Mouse (Mus musculus) heart, embryonic 14.5 days (tissue): ENCODE data around the gene Hist1h4i. TPM values are rescaled to one million over a fixed set of nuclear protein-coding genes. Genes with fewer than 3 reads are reported as not detected.
A peak's percentile ranks its signal among the peaks of the same experiment; 100 is the strongest.
"Not testable (repeated sequence)": the region's sequence is repeated elsewhere in the genome, so short reads cannot be mapped to it uniquely, and the experiment has no call there.

ENCODE experiments used
- ATAC-seq: fragments of 200-750 bp; cut with Nextera tagmentation; 2 replicates; pipeline ENCODE4 v1.8.0; 2017; ENCODE audit warnings: low read depth, moderate TSS enrichment; ENCODE audit not compliant: insufficient number of reproducible peaks, insufficient read depth, low FRiP score
- H3K27ac ChIP-seq, 2 experiments: fragments of 200-500 bp in 1 of 2; fragments of 300-500 bp in 1 of 2; sonication (generic) in 1 of 2; replicated peaks in 1 of 2; 2 replicates each; pipeline ENCODE4 v1.5.1; 2012 to 2014; ENCODE audit warnings: low read depth in 2 of 2, low read length in 2 of 2, control low read depth in 1 of 2, mild to moderate bottlenecking in 1 of 2, mixed read lengths in 1 of 2; ENCODE audit not compliant: control insufficient read depth in 1 of 2, insufficient read depth in 1 of 2
- H3K27me3 ChIP-seq: fragments of 300-500 bp; sonication (generic); 2 replicates; pipeline ENCODE4 v1.6.1; 2014; ENCODE audit warnings: mild to moderate bottlenecking, low read length, control low read depth; ENCODE audit not compliant: control insufficient read depth, insufficient read depth
- H3K36me3 ChIP-seq: fragments of 300-500 bp; sonication (generic); 2 replicates; pipeline ENCODE4 v1.6.1; 2014; ENCODE audit warnings: mild to moderate bottlenecking, control low read depth, low read length, mixed read lengths; ENCODE audit not compliant: control insufficient read depth, insufficient read depth
- H3K4me1 ChIP-seq, 2 experiments: fragments of 200-500 bp in 1 of 2; fragments of 300-500 bp in 1 of 2; sonication (generic) in 1 of 2; 2 replicates each; pipeline ENCODE4 v1.6.1; 2012 to 2014; ENCODE audit warnings: low read length in 2 of 2, control low read depth in 1 of 2, mixed read lengths in 1 of 2; ENCODE audit not compliant: control insufficient read depth in 2 of 2, insufficient read depth in 2 of 2
- H3K4me2 ChIP-seq: fragments of 300-500 bp; sonication (generic); 2 replicates; pipeline ENCODE4 v1.6.1; 2014; ENCODE audit warnings: mild to moderate bottlenecking, low read length
- H3K4me3 ChIP-seq, 2 experiments: fragments of 200-500 bp in 1 of 2; fragments of 300-500 bp in 1 of 2; sonication (generic) in 1 of 2; 2 replicates each; pipeline ENCODE4 v1.5.1; 2012 to 2014; ENCODE audit warnings: low read length in 2 of 2, mild to moderate bottlenecking in 2 of 2, control low read depth in 1 of 2, low read depth in 1 of 2, moderate library complexity in 1 of 2; ENCODE audit not compliant: control insufficient read depth in 1 of 2, insufficient read depth in 1 of 2
- H3K9ac ChIP-seq: fragments of 300-500 bp; sonication (generic); 2 replicates; pipeline ENCODE4 v1.6.1; 2014; ENCODE audit warnings: mild to moderate bottlenecking, low read length
- H3K9me3 ChIP-seq: fragments of 300-500 bp; sonication (generic); 2 replicates; pipeline ENCODE4 v1.6.1; 2016; ENCODE audit warnings: low read length, control low read depth; ENCODE audit not compliant: control insufficient read depth
- WGBS: fragments of 180-500 bp; shearing (Covaris S2); extraction: QIAGEN DNeasy Blood & Tissue Kit; methylation state at CpG from one replicate; pipeline ENCODE4 v1.1.7; 2014; 5-methylcytosine and 5-hydroxymethylcytosine counted together
- polyA plus RNA-seq: library from polyadenylated mRNA; unstranded; fragments of >200 nt; fragmentation: Nextera tagmentation; extraction: Ambion mirVana; gene quantifications from 2 replicates; pipeline ENCODE4 v1.2.1, GENCODE M21; 2014

Hist1h4i gene
- 8.1 and 9.3 TPM in 2 replicates for polyA plus RNA-seq

DNA sequence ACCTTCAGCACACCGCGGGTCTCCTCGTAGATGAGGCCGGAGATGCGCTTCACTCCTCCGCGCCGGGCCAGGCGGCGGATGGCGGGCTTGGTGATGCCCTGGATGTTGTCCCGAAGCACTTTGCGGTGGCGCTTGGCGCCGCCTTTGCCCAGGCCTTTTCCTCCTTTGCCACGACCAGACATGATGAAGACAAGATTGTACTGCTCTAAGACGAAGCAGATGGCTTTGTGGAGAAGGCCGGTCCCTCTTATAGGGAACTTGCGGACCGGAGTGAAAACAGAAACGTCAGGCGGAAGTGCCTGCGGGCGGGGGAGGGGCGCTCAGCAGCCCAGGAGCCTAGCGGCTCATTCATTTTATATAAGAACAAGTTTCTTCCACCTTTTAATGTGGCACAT lies at the start of gene Hist1h4i:
Gene Hist1h4i (minus strand): TSS at position 221 of the 395 bp plus-strand sequence.
- Histone ChIP-seq H3K27ac (peak within 1 kb of the TSS; percentile 88 to 96), H3K4me3 (peak within 1 kb of the TSS; percentile 41 to 49), H3K4me1 (peaks cover 4 to 28% of the 10 kb centered on the region in 2 experiments; a peak in 3 of 4 replicates), H3K4me2 (peak within 1 kb of the TSS; percentile 70), H3K9ac (peak within 1 kb of the TSS; percentile 72)
- under 1% methylated on average over 24 of the region's 27 CpGs for WGBS
- not testable (repeated sequence) for H3K27me3 ChIP-seq, H3K36me3 ChIP-seq, H3K9me3 ChIP-seq
- peak; percentile 63 for ATAC-seq

DNA sequence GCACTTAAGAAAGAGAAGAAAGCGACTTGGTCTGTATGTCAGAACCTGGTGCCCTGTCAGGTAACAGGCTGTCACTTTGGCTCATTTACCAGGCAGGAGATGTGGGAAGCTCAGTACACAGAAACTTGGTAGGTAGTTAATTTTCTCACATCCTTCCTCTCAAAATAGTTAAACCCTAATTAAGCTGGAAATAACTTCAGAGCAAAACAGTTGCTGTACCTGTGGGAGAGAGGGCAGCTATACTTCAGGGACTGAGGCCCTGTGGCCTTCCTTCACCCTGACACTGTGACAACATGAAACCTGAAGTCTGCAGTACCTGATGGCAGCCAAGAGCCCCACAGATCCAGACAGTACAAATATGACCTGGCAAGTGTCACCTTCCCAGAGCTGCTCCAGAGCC lies 43.0 kb upstream of the Hist1h4i start, which contains the start of gene Vmn1r188:
Gene Vmn1r188 (plus strand): TSS at position 301 of the 400 bp plus-strand sequence.
- H3K4me3 ChIP-seq, H3K4me1 ChIP-seq, H3K9me3 ChIP-seq, H3K36me3 ChIP-seq, H3K9ac ChIP-seq, H3K27me3 ChIP-seq, ATAC-seq, H3K4me2 ChIP-seq, H3K27ac ChIP-seq: not testable (repeated sequence)
- WGBS = 45% methylated on average over 1 of the region's 1 CpGs

DNA sequence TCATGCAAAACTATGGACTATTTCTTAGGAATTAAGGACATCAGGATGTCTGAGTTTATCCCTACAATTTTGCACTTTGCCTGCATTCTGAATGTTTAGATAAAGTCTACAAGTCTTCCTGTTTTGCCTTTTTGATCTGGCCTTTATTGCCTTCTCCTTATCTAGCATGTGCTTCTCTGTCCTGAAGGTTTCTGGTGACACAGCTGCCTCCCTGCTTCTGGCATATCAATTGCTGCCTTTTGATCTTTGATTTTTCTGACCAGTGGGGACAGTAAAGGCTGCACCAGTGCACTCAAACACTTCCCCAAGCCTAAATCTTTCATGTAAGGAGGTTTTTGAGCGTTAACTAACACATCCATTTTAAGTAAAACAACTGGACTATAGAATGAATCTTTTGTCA lies 22.3 kb upstream of the Hist1h4i start:
- Histone ChIP-seq H3K4me3 (no peak overlapping the region), H3K36me3 (no peaks in the 10 kb centered on the region), H3K27ac (no peak overlapping the region), H3K4me2 (no peak overlapping the region), H3K9ac (no peak overlapping the region), H3K9me3 (no peaks in the 10 kb centered on the region), H3K27me3 (no peaks in the 10 kb centered on the region), H3K4me1 (no peaks in the 10 kb centered on the region)
- ATAC-seq = no peak
- WGBS = 44% methylated on average over 1 of the region's 1 CpGs

DNA sequence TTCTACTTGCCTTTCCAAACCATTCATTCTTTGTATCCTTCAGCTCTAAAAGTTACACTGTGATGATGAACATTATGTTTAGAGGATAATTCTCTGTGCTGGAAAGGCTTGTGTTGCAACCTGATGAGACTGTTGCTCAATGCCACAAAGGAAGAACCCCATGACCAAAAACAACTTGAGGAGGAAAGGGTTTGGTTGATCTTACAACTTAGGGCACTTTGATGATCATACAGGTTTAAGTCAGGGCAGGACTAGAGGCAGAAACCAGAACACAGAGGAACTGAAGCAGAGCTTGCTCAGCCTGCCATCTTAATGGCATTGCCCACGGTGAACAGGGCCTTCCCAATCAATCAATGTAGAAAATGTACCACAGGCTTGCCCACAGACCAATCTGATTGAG lies 20.3 kb upstream of the Hist1h4i start:
- H3K27ac ChIP-seq = no peak overlapping the region
- H3K4me1 ChIP-seq = no peaks in the 10 kb centered on the region
- no peaks in the 10 kb centered on the region for H3K27me3 ChIP-seq
- H3K4me3 ChIP-seq = no peak overlapping the region
- no peaks in the 10 kb centered on the region for H3K9me3 ChIP-seq
- ATAC-seq = no peak
- WGBS = 81% methylated on average over 1 of the region's 1 CpGs
- H3K36me3 ChIP-seq = no peaks in the 10 kb centered on the region
- no peak overlapping the region for H3K9ac ChIP-seq
- H3K4me2 ChIP-seq = no peak overlapping the region

DNA sequence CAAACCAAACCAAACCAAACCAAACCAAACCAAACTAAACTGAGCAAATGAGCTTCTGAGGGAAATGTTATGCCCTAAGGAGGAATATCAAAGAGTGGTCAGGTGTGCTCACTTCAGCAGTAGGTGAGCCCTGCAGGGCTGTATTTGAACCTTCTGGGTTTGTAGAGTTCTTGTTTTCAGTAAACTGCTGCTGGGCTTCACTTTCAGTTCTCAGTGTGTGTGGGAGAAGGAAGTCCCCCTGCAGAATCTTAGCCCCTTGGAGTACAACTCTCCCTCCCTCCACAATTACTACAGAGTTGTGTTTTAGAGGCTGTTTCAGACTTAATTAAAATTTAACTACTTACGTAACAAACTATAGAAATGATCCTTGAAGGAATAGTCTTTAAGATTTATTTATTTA lies 12.6 kb upstream of the Hist1h4i start:
- H3K9ac ChIP-seq = no peak overlapping the region
- H3K4me1 ChIP-seq = peaks cover 2 to 7% of the 10 kb centered on the region in 2 experiments; a peak in 3 of 4 replicates
- ATAC-seq = no peak
- no peaks in the 10 kb centered on the region for H3K36me3 ChIP-seq
- H3K4me2 ChIP-seq = no peak overlapping the region
- no peaks in the 10 kb centered on the region for H3K9me3 ChIP-seq
- no peak overlapping the region for H3K4me3 ChIP-seq
- H3K27me3 ChIP-seq = no peaks in the 10 kb centered on the region
- H3K27ac ChIP-seq = no peak overlapping the region
- 83% methylated on average over 1 of the region's 1 CpGs for WGBS

DNA sequence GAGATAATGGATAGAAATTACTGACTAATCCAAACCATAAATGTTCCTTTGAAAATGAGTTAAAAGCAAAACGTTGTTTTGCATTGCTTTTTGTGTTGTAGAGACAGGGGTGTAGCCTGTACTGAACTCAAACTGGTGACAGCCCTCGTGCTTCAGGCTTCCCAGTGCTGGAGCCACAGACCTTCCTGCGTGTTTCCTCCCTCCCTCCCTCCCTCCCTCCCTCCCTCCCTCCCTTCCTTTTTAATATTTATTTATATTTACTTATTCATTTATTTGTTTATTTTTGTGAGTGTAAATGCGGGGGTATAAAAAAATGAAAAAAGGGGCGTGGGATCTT lies 10.3 kb upstream of the Hist1h4i start:
- Histone ChIP-seq H3K4me3 (peak overlapping the region; percentile 56 to 58), H3K4me2 (peak overlapping the region; percentile 77), H3K36me3 (no peaks in the 10 kb centered on the region), H3K9ac (peak overlapping the region; percentile 80), H3K27me3 (no peaks in the 10 kb centered on the region), H3K9me3 (no peaks in the 10 kb centered on the region), H3K27ac (peak overlapping the region in 1 of 2 experiments; percentile 79; a peak in 2 of 4 replicates), H3K4me1 (peaks cover 2 to 7% of the 10 kb centered on the region in 2 experiments; a peak in 3 of 4 replicates)
- WGBS = 11% methylated on average over 5 of the region's 5 CpGs
- ATAC-seq = no peak

DNA sequence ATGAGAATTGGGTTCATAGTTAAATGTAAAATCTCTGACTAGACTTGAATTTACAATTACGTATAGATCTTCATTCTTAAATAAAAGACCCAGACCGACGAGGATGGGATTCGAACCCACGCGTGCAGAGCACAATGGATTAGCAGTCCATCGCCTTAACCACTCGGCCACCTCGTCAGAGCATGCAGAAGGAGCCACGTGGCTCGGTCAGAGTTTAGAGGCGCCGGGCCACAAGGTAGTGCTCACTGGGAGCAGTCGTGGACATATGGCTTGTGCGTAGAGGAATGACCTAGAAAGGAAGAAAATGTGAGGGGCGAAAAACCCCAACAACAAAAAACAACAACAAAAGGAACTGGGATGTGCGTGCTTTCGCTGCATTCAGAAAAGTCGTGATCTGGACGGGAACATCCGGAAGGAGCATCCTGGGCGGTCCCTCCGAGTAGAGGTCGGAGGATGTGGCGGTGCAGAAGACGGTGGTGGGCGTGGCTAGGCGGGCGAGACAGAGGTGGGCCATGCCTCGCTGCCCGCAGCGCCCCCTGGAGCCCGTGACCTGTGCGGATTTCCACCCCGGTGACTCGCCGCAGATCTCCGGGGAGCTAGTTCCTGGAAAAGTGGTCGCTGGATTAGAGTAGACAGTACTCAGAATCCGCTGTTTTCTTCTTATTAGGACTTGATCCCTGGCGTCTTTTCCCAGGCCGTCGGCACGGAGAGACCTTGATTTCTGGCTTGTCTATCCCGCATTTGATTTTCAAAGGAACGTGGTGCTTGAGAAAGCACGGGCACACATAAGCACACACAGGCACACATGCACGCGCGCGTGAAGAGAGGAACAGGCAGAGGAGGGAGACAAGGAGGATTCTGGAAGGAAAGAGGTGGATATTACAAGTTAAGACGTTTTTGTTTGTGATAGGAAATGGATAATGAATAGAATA lies 9.7 kb upstream of the Hist1h4i start:
- Histone ChIP-seq H3K27ac (peak overlapping the region; percentile 79 to 87), H3K9me3 (no peaks in the 10 kb centered on the region), H3K27me3 (no peaks in the 10 kb centered on the region), H3K4me1 (peaks cover 2 to 7% of the 10 kb centered on the region in 2 experiments; a peak in 3 of 4 replicates), H3K4me2 (peak overlapping the region; percentile 77), H3K4me3 (peak overlapping the region; percentile 56 to 58), H3K9ac (peak overlapping the region; percentile 80), H3K36me3 (no peaks in the 10 kb centered on the region)
- ATAC-seq = peak; percentile 94
- under 1% methylated on average over 52 of the region's 52 CpGs for WGBS
